Mouse (Mus musculus) heart, embryonic 13.5 days (tissue): Measurements from ENCODE around the gene Cx3cl1. TPM values are rescaled to one million over a fixed set of nuclear protein-coding genes. Genes with fewer than 3 reads are reported as not detected.
A peak's percentile ranks its signal among the peaks of the same experiment; 100 is the strongest.

Experiments used
- ATAC-seq: fragments of 200-750 bp; cut with Nextera tagmentation; 2 replicates; pipeline ENCODE4 v1.8.0; 2017; ENCODE audit warnings: moderate TSS enrichment; ENCODE audit not compliant: insufficient number of reproducible peaks, low FRiP score, low TSS enrichment; ENCODE audit errors: extremely low read depth
- H3K27ac ChIP-seq: fragments of 300-500 bp; sonication (generic); replicated peaks from 2 replicates; pipeline ENCODE4 v1.5.1; 2015; ENCODE audit warnings: moderate library complexity, mild to moderate bottlenecking, inconsistent platforms
- H3K27me3 ChIP-seq: fragments of 300-500 bp; sonication (generic); replicated peaks from 2 replicates; pipeline ENCODE4 v1.6.1; 2015; ENCODE audit warnings: mild to moderate bottlenecking, inconsistent platforms
- H3K36me3 ChIP-seq: fragments of 300-500 bp; sonication (generic); 2 replicates; pipeline ENCODE4 v1.6.1; 2015; ENCODE audit warnings: mild to moderate bottlenecking, inconsistent platforms
- H3K4me1 ChIP-seq: fragments of 300-500 bp; sonication (generic); 2 replicates; pipeline ENCODE4 v1.6.1; 2015; ENCODE audit warnings: inconsistent platforms
- H3K4me2 ChIP-seq: fragments of 300-500 bp; sonication (generic); 2 replicates; pipeline ENCODE4 v1.6.1; 2015; ENCODE audit warnings: inconsistent platforms, mild to moderate bottlenecking, moderate library complexity
- H3K4me3 ChIP-seq: fragments of 300-500 bp; sonication (generic); 2 replicates; pipeline ENCODE4 v1.5.1; 2015; ENCODE audit warnings: moderate library complexity, mild to moderate bottlenecking, inconsistent platforms
- H3K9ac ChIP-seq: fragments of 300-500 bp; sonication (generic); 2 replicates; pipeline ENCODE4 v1.6.1; 2015; ENCODE audit warnings: inconsistent platforms, mild to moderate bottlenecking, moderate library complexity
- H3K9me3 ChIP-seq: fragments of 300-500 bp; sonication (generic); 2 replicates; pipeline ENCODE4 v1.6.1; 2016; ENCODE audit warnings: inconsistent platforms
- WGBS: fragments of 180-500 bp; shearing (Covaris S2); methylation state at CpG from one replicate; pipeline ENCODE4 v1.1.7; 2015; ENCODE audit warnings: mixed read lengths; 5-methylcytosine and 5-hydroxymethylcytosine counted together
- polyA plus RNA-seq: library from polyadenylated mRNA; unstranded; fragments of >200 nt; fragmentation: Nextera tagmentation; extraction: Ambion mirVana; gene quantifications from 2 replicates; pipeline ENCODE4 v1.2.1, GENCODE M21; 2015

The Cx3cl1 gene
- polyA plus RNA-seq, 1 experiment from 2014 or later: 11.2 TPM

DNA sequence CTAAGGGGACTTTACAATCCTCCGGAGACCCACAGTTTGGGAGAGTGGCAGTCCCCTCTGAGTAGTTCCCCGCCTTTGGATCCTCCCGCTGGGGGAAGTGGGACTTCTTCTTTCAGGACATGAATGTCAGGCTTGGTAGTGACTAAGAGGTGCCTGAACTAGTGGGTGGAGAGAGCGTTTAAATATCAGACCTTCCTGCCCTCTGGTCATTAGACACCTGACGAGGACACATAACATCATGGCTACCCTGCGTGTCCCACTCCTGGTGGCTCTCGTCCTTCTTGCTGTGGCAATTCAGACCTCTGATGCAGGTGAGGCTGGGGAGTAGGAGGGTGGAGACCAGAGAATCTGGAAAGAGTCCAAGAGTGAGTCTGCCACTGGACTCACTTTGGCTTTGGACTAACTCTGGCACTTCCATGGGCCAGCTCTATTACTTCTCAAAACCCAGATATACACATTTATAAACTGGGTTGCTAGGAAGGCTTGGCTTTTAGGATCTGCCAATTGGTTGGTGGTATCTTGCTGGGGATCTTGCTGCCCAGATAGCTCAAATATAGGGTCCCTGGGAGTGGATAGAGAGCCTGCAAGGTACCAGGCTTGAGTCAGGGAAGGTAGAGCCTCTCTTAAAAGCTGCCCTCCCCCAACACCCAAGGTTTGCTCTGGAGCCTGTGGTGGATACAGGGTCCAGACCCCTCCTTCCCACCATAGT is 26.2 kb upstream of the Cx3cl1 start, which contains the start of gene Ccl22:
Gene Ccl22, plus strand, starts transcription at position 115 of the 709 bp plus-strand sequence.
- H3K27ac ChIP-seq: no peak within 1 kb of the TSS
- H3K4me1 ChIP-seq: no peaks in the 10 kb centered on the region
- no peak for ATAC-seq
- H3K36me3 ChIP-seq: no peaks in the 10 kb centered on the region
- H3K9ac ChIP-seq: no peak within 1 kb of the TSS
- H3K4me2 ChIP-seq: no peak within 1 kb of the TSS
- peaks cover 10% of the 10 kb centered on the region; the same call in 1 of the 2 replicates for H3K27me3 ChIP-seq
- no peak within 1 kb of the TSS for H3K4me3 ChIP-seq
- peaks cover 2% of the 10 kb centered on the region; the same call in 1 of the 2 replicates for H3K9me3 ChIP-seq
- 82% methylated on average over 7 of the region's 7 CpGs for whole genome bisulfite sequencing

DNA sequence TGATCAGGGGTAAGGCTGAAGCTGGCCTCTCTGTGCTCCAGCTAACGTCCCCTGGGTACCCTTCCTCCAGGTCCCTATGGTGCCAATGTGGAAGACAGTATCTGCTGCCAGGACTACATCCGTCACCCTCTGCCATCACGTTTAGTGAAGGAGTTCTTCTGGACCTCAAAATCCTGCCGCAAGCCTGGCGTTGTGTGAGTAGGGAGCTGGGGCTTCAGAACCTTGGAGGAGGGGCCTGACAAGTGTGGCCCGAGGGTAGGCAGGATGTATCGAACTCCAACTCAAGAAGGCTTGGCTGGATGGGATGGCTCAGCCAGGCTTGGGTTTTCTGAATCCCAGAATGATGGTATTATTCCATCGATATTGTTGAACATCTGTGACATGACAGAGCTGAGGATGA is 25.0 kb upstream of the Cx3cl1 start:
- Histone ChIP-seq H3K9me3 (no peaks in the 10 kb centered on the region), H3K27ac (no peak overlapping the region), H3K27me3 (peaks cover 10% of the 10 kb centered on the region; the same call in 1 of the 2 replicates), H3K9ac (no peak overlapping the region), H3K4me1 (no peaks in the 10 kb centered on the region), H3K4me2 (no peak overlapping the region), H3K36me3 (no peaks in the 10 kb centered on the region), H3K4me3 (no peak overlapping the region)
- WGBS: 74% methylated on average over 8 of the region's 8 CpGs
- ATAC-seq: no peak

DNA sequence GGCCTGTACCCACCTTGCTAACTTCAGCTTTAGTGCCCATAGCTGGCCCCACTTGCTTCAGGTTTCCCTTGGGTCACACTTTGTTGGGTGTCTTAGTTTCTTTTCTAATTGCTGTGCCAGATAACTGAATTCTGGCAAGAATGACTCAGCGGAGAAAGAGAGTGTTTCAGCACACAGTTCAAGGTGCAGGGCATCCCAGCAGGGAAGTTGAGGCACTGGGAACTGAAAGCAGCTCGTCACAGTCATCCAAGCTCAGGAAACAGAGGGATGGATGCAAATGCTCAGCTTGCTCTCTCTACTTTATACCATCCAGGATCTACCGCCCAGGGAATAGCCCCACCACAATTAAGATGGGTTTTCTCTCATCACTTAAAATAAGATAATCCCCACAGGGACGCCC is 23.4 kb upstream of the Cx3cl1 start:
- no peak overlapping the region for H3K4me3 ChIP-seq
- H3K4me1 ChIP-seq: no peaks in the 10 kb centered on the region
- H3K36me3 ChIP-seq: no peaks in the 10 kb centered on the region
- 52% methylated on average over 4 of the region's 4 CpGs for WGBS
- H3K9ac ChIP-seq: no peak overlapping the region
- ATAC-seq: no peak
- H3K27me3 ChIP-seq: peaks cover 10% of the 10 kb centered on the region; the same call in 1 of the 2 replicates
- H3K9me3 ChIP-seq: no peaks in the 10 kb centered on the region
- H3K4me2 ChIP-seq: no peak overlapping the region
- H3K27ac ChIP-seq: no peak overlapping the region

DNA sequence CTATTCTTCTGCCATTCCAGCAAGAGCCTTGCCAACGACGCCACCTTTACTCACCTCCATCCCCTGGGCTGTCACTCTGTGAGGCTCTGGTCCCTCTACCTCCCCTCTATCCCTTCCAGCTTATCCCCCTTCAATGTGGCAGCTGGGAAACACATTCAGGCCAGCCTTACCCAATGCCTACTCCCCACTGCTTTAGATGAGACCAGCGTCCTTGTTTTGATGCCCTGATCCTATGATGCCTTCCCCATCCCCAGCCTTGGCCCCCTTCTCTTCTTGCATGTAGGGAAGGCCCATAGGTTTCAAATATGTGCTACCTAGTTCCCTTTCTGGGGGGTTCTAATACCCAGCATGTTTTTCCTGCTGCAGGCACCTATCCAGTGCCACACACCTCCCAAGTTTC is 21.9 kb upstream of the Cx3cl1 start:
- 74% methylated on average over 3 of the region's 3 CpGs for WGBS
- Histone ChIP-seq H3K4me1 (no peaks in the 10 kb centered on the region), H3K4me3 (no peak overlapping the region), H3K27ac (no peak overlapping the region), H3K9ac (no peak overlapping the region), H3K27me3 (peaks cover 10% of the 10 kb centered on the region; the same call in 1 of the 2 replicates), H3K9me3 (no peaks in the 10 kb centered on the region), H3K4me2 (no peak overlapping the region), H3K36me3 (no peaks in the 10 kb centered on the region)
- no peak for ATAC-seq

DNA sequence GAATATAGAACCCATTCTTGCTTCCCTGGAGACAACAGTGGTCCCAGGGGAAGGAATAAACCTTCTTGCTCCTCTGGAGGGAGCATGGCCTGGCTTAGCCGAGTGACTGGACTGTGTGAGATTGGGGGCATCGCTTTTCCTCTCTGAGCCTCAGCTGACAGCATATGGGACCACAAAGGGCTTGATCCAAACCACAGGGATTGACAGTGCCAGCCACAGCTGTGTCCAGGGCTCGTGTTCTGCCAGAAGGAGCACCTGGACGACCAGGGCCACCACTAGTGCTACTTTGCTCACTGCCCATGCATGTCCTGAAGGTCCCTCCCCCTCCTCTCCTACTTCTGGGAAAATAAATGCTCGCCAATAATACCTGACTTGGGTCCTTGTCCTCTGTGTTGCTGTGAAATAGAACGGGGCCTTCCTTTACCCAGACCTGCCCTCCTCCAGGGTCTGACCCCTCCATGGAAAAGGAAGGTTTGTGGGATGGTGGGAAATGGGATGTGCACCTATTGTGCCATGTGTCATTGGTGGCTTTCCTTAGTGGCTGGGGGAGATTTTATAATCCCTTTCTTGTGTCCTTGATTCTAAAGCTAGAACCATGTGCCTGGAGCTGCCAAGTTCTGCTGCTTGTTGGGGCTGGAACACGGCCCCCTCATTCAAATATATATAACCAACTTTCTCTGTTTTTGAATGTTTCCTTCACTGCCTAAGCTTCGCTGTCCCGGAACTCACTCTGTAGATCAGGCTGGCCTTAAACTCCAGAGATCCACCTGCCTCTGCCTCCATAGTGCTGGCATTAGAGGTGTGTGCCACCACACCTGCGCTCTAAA is 20.6 kb upstream of the Cx3cl1 start:
- H3K27ac ChIP-seq: no peak overlapping the region
- H3K9ac ChIP-seq: no peak overlapping the region
- no peak overlapping the region for H3K4me2 ChIP-seq
- no peak for ATAC-seq
- no peaks in the 10 kb centered on the region for H3K4me1 ChIP-seq
- H3K9me3 ChIP-seq: no peaks in the 10 kb centered on the region
- WGBS: 73% methylated on average over 10 of the region's 10 CpGs
- no peaks in the 10 kb centered on the region for H3K36me3 ChIP-seq
- no peak overlapping the region for H3K4me3 ChIP-seq
- peaks cover 9% of the 10 kb centered on the region; the same call in 1 of the 2 replicates for H3K27me3 ChIP-seq

DNA sequence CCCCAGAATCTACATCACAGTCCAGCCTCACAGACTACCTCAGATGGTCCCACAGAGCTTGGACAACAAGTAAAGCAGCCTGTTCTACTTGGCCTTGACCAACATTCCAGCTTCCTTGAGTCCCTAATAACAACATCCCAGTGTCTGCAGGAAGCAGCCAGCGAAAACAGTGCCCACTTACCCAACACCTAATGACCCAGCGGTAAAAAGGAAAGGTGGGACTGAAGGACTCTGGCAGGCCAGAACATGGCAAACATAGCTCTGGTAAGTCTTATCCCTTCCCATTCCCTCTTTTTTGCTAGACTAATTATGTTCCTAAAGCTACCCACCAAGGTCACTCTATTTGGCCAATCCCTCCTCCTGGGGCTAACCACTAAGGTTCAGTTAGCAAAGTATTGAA is 17.8 kb upstream of the Cx3cl1 start:
- 89% methylated on average over 2 of the region's 2 CpGs for WGBS
- H3K4me2 ChIP-seq: no peak overlapping the region
- no peak for ATAC-seq
- H3K27me3 ChIP-seq: no peaks in the 10 kb centered on the region; the same call in 1 of the 2 replicates
- no peaks in the 10 kb centered on the region for H3K4me1 ChIP-seq
- H3K9me3 ChIP-seq: 0 out of 2 replicates have a peak, but pooled peaks cover 5% of the 10 kb centered on the region
- no peak overlapping the region for H3K4me3 ChIP-seq
- H3K27ac ChIP-seq: no peak overlapping the region
- H3K36me3 ChIP-seq: no peaks in the 10 kb centered on the region
- H3K9ac ChIP-seq: no peak overlapping the region

DNA sequence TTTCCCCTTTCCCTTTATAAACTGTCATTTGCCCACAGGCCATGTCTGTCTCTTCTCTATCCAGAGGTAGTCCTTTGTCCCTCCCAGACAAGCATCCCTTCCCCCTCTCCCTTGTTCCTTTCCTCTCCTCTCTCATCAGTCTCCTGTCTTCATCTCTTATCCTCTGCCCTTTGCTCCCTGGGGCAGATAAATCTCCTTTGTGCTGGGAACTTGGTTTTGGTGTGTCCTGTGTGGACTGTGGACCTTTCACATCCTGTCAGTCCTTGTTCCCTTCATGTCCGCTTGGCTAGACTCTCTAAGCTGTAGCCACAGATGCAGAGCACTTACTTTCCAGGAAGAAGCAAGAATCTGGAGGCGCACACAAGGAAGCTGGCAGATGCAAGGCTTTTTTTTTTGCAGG is 17.3 kb upstream of the Cx3cl1 start:
- H3K9ac ChIP-seq: no peak overlapping the region
- no peak overlapping the region for H3K27ac ChIP-seq
- H3K27me3 ChIP-seq: no peaks in the 10 kb centered on the region; the same call in 1 of the 2 replicates
- ATAC-seq: no peak
- 0 out of 2 replicates have a peak, but pooled peaks cover 5% of the 10 kb centered on the region for H3K9me3 ChIP-seq
- no peaks in the 10 kb centered on the region for H3K36me3 ChIP-seq
- WGBS: 48% methylated on average over 2 of the region's 2 CpGs
- H3K4me2 ChIP-seq: no peak overlapping the region
- no peaks in the 10 kb centered on the region for H3K4me1 ChIP-seq
- H3K4me3 ChIP-seq: no peak overlapping the region

DNA sequence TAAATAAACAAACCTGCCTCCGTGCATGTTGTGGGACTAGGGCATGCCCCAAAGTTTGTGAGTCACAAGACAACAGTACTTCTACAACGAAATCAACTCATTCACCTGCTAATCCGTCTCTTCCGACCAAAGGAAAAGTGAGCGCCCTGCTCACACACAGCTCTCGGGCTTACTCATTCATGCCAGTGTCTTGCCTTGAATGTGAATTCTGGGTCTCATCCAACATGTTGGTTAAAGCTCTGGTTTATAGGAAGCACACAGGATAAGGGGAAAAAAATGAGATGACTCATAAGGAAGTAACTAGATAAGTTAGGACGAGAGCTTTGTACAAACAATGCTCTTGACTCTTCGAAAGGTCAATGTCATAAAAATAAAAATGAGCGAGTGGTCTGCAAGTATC is 4.8 kb upstream of the Cx3cl1 start:
- Histone ChIP-seq H3K4me3 (no peak overlapping the region), H3K27me3 (peaks cover 56% of the 10 kb centered on the region), H3K4me2 (no peak overlapping the region), H3K36me3 (no peaks in the 10 kb centered on the region), H3K27ac (no peak overlapping the region), H3K9me3 (no peaks in the 10 kb centered on the region), H3K9ac (no peak overlapping the region), H3K4me1 (peaks cover 18% of the 10 kb centered on the region)
- WGBS: 46% methylated on average over 9 of the region's 9 CpGs
- ATAC-seq: no peak

DNA sequence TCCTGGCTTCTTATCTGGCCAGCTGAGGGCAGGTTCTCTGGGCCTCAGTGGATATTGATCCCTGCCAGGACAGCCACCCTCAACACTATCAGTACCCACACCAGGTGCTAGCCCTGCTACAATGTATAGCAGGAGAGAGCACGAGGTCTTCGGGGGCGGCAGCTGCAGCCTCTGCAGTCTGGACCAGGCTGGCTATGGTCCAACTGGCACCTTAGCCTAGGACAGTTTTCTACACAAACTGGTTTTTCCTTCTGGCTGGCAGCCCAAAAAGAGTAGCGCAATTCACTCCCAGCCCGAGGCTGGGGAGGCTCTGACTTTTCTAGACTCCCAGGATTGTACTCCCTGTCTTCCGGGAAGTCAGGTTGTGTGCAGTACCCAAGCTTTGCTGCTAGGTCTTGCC is 864 bp upstream of the Cx3cl1 start:
- Histone ChIP-seq H3K4me3 (no peak overlapping the region), H3K4me1 (peaks cover 38% of the 10 kb centered on the region), H3K4me2 (peak overlapping the region; percentile 93; the same call in 1 of the 2 replicates), H3K36me3 (no peaks in the 10 kb centered on the region), H3K9me3 (no peaks in the 10 kb centered on the region), H3K27ac (no peak overlapping the region), H3K9ac (no peak overlapping the region), H3K27me3 (peaks cover 93% of the 10 kb centered on the region)
- WGBS: 41% methylated on average over 6 of the region's 6 CpGs
- no peak for ATAC-seq

DNA sequence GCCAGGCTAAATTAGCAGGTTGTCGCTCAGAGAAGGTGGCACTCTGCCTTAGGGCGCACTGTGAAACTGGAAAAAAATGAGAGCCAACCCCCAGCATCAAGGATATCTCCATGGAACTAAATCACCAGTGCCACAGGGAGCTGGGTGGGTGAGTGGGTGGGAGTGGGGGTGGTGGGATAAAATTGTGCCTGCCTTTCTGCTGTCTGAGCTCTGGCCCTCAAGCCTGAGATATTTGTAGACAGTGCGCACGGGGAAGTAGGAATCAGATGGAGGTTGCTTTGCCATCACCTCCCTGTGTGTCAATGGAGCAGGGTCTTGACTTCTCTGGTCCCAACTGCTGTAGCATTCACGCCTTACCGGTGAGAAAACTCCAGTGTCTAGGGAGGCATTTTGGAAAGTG is 1.2 kb downstream of the Cx3cl1 start:
- H3K36me3 ChIP-seq: no peaks in the 10 kb centered on the region
- H3K4me3 ChIP-seq: peak overlapping the region; percentile 65
- H3K4me2 ChIP-seq: peak overlapping the region; percentile 93
- no peak for ATAC-seq
- H3K27ac ChIP-seq: no peak overlapping the region
- H3K27me3 ChIP-seq: peaks cover 79% of the 10 kb centered on the region
- 51% methylated on average over 6 of the region's 6 CpGs for WGBS
- H3K9me3 ChIP-seq: no peaks in the 10 kb centered on the region
- H3K9ac ChIP-seq: no peak overlapping the region
- H3K4me1 ChIP-seq: peaks cover 41% of the 10 kb centered on the region

DNA sequence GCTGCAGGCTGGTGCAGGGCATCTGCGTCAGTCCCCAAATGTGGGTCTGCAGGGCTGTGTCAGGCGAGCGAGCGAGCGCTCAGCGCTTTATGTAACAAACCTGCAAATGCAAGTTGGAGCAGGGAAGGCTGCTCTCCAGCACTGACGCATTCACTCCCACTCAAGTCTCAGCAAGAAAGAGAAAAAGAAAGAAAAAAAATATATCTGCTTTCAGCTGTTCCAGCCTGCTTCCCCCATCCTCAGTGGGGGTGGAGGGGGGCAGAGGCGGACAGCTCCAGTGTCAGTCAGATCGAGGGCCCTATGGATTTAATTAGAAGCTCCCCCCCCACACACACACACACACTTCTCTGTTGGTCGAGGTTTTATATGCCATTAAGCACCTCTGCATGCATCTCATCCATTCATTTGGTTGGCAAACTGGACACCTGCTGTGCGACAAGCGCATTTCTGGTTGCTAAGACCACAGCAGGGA is 1.9 kb downstream of the Cx3cl1 start:
- no peak for ATAC-seq
- Histone ChIP-seq H3K27ac (no peak overlapping the region), H3K4me2 (no peak overlapping the region), H3K4me3 (no peak overlapping the region), H3K9ac (no peak overlapping the region), H3K27me3 (peaks cover 73% of the 10 kb centered on the region), H3K4me1 (peaks cover 48% of the 10 kb centered on the region), H3K9me3 (no peaks in the 10 kb centered on the region), H3K36me3 (no peaks in the 10 kb centered on the region)
- 35% methylated on average over 12 of the region's 12 CpGs for WGBS
